Mouse (Mus musculus): ENCODE measurements at regions not wholly inside any gene's neighbourhood (a gene's known extent, or its start where the extent isn't known, plus 50 kb on each side); places are given as distances from the start of the nearest gene placed in this dataset.

GRCm38 (mm10) chr12:59713216-59713615 is 493.7 kb upstream of the Fbxo33 start:
- TF ChIP-seq POLR2A (IDR thresholded peaks at IDR 0.05; ENCODE audit: borderline replicate concordance, extremely low read depth, low read depth, low read length), result no peak
- TF ChIP-seq CTCF (IDR thresholded peaks at IDR 0.05; ENCODE audit: insufficient read depth, low read length), result no peak
